Mouse (Mus musculus): Measurements from ENCODE around the gene Gm13287.

DNA sequence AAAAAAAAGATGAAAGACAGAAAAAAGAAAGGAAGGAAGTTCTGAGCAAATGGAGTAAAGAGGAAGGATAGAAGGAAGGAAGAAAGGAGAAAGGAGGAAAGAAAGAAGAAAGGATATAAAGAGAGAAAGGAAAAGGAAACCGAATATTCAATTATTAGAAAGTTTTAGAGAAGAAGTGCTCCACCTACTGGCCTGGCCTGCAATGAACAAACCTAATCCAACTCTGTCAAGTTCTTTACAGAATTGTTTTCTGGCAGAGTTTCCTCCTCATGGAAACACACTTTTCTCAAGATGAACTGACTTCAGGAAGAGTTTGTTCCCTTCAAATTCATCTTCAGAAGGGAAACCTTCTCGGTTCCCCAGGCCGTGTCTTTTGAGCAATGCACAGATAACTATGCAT, 35.8 kb downstream of the Gm13287 start:
- TF ChIP-seq CTCF (IDR thresholded peaks at IDR 0.05; ENCODE audit: control insufficient read depth, insufficient read depth, insufficient read length) = no peak
- TF ChIP-seq MYOG (IDR thresholded peaks at IDR 0.05; ENCODE audit: control insufficient read depth, extremely low read depth, insufficient read length) = no peak
- TF ChIP-seq MAX (IDR thresholded peaks at IDR 0.05) = no peak

Measured in C2C12 (cell line).